Mouse (Mus musculus): Measurements from ENCODE around the gene Smoc1. TPM values are rescaled to one million over a fixed set of nuclear protein-coding genes. Genes with fewer than 3 reads are reported as not detected.

Smoc1 gene
- polyA plus RNA-seq, 1 experiment from 2014 or later, result 1.6 TPM

DNA sequence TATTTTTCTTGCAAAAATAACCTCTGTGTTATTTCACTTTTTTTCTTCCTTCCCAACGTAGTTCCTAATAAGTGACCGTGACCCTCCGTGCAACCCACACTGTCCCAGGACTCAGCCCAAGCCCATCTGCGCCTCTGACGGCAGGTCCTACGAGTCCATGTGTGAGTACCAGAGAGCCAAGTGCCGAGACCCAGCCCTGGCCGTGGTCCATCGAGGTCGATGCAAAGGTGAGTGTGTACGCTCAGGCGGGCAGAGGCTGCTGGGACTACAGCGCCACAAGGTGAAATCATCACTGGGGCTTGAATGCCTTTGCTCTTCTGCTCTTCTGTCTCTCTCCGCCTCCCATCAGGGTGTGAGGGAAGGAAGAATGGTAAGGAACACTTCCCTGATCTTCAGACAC lies 77.9 kb downstream of the Smoc1 start:
- Histone ChIP-seq H3K4me3 (ENCODE audit: low read length) (no peak overlapping the region), H3K4me2 (ENCODE audit: low read depth, low read length) (no peak overlapping the region), H3K27me3 (ENCODE audit: control insufficient read depth, insufficient read depth, low read depth, low read length) (no peaks in the 10 kb centered on the region), H3K27ac (ENCODE audit: low read length) (no peak overlapping the region), H3K9ac (ENCODE audit: low read length) (no peak overlapping the region), H3K9me3 (ENCODE audit: control insufficient read depth, low read length) (no peaks in the 10 kb centered on the region), H3K4me1 (replicated peaks; ENCODE audit: control insufficient read depth, insufficient read depth, low read length) (peaks cover 6% of the 10 kb centered on the region), H3K36me3 (ENCODE audit: control insufficient read depth, insufficient read depth, low read length) (no peaks in the 10 kb centered on the region)
- 74% methylated on average over 14 of the region's 14 CpGs for WGBS
- no peak for ATAC-seq (ENCODE audit: low read depth)

DNA sequence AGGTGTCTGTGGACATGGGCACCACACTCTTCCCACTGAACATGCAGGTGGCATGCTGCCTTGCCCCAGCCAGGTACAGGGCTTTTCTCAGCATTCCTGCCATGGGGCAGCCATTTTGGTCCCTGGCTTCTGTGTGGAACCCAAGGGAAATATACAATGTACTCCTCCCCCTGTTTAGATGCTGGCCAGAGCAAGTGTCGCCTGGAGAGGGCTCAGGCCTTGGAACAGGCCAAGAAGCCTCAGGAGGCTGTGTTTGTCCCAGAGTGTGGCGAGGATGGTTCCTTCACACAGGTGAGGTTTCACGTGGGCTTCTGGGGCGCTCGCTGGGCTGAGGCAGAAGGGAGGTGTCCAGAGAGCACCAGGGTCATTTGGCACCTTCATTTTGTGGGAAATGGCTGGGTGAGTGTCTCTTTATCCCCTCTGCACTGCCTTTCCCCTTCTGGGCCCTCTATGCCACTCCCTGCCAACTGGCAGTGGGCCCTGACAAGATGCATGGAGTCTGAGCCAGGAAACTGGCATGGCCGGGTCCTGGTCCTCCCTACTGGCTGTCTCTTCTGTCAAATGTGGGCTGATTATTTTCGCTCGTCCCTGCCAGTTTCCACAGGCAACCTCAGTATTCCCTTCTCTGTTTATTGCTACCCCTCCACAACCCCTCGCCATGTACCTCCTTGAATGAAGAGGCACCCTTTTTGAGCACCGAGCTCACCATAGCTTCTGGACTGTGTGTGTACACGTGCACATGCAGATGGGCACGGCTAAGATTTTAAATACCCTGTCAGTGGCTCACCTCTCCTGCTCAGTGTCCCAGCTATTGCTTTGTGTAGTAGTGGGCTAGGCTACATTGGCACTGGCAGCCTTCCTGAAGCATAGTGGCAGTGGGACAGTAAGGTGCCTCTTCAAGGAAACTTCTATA lies 79.4 kb downstream of the Smoc1 start:
- no peak overlapping the region for H3K9ac ChIP-seq (ENCODE audit: low read length)
- whole genome bisulfite sequencing, result 74% methylated on average over 12 of the region's 12 CpGs
- H3K36me3 ChIP-seq (ENCODE audit: control insufficient read depth, insufficient read depth, low read length), result no peaks in the 10 kb centered on the region
- no peaks in the 10 kb centered on the region for H3K9me3 ChIP-seq (ENCODE audit: control insufficient read depth, low read length)
- H3K27ac ChIP-seq (ENCODE audit: low read length), result no peak overlapping the region
- no peak overlapping the region for H3K4me2 ChIP-seq (ENCODE audit: low read depth, low read length)
- H3K4me1 ChIP-seq (replicated peaks; ENCODE audit: control insufficient read depth, insufficient read depth, low read length), result peaks cover 6% of the 10 kb centered on the region
- H3K4me3 ChIP-seq (ENCODE audit: low read length), result no peak overlapping the region
- no peak for ATAC-seq (ENCODE audit: low read depth)
- H3K27me3 ChIP-seq (ENCODE audit: control insufficient read depth, insufficient read depth, low read depth, low read length), result no peaks in the 10 kb centered on the region

DNA sequence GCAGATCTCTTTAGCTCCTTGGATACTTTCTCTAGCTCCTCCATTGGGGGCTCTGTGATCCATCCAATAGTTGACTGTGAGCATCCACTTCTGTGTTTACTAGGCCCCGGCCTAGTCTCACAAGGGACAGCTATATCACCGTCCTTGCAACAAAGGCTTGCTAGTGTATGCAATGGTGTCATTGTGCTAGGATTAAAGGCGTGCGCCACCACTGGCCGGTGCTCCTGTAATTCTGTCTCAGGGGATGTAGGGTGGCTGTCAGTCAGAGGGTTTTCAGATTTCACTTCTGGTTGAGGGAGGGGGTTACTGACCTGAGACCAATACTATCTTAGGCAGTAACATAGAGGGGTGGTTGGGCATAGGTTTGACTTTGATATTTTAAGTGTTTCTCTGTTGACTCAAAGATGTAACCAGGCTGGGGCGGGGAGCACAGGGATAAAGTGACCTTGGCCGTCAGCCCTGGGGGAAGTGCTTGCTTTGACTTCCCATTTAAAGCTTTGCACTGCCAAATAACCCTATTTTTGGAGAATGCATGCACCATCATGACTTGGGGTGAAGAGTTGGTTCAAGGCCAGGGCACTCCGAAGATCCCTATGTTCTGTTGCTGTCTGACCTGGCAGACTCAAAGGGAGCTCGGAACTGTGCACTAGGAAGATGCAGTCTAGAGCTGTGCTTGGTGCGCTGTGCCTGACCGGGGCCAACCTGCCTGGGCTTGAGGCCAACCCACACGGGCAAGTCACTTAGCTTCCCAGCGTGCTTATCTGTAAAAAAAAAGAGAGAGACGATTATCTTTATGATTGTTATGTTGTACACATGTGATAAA lies 80.9 kb downstream of the Smoc1 start:
- ATAC-seq (ENCODE audit: low read depth), result peak; percentile 43; the same call in 1 of the 2 replicates
- H3K36me3 ChIP-seq (ENCODE audit: control insufficient read depth, insufficient read depth, low read length), result no peaks in the 10 kb centered on the region
- H3K4me2 ChIP-seq (ENCODE audit: low read depth, low read length), result no peak overlapping the region
- no peaks in the 10 kb centered on the region for H3K9me3 ChIP-seq (ENCODE audit: control insufficient read depth, low read length)
- peaks cover 6% of the 10 kb centered on the region for H3K4me1 ChIP-seq (replicated peaks; ENCODE audit: control insufficient read depth, insufficient read depth, low read length)
- no peak overlapping the region for H3K4me3 ChIP-seq (ENCODE audit: low read length)
- WGBS, result 64% methylated on average over 14 of the region's 14 CpGs
- H3K27me3 ChIP-seq (ENCODE audit: control insufficient read depth, insufficient read depth, low read depth, low read length), result no peaks in the 10 kb centered on the region
- no peak overlapping the region for H3K9ac ChIP-seq (ENCODE audit: low read length)
- no peak overlapping the region for H3K27ac ChIP-seq (ENCODE audit: low read length)

DNA sequence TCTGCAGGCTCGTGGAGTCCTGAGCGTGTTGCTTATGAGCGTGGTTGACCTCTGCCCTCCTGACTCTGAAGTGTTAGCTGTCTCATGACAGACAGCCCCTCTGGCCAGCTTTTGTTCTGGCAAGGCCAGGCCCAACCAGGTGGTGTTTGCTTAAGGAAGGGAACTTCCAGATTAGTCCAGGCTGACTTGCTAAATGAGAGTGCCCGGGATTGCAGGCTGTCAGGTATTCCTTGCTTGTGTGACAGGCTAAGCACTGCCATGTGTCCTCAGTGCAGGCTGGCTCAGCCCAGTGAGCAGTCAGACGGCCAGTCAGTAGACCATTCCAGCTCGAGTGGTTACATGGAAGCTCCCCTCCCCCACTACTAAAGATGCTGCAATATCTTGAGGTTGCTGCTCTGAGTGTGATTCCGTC lies 82.0 kb downstream of the Smoc1 start:
- no peaks in the 10 kb centered on the region for H3K36me3 ChIP-seq (ENCODE audit: control insufficient read depth, insufficient read depth, low read length)
- no peaks in the 10 kb centered on the region for H3K27me3 ChIP-seq (ENCODE audit: control insufficient read depth, insufficient read depth, low read depth, low read length)
- 11% methylated on average over 7 of the region's 7 CpGs for WGBS
- H3K9me3 ChIP-seq (ENCODE audit: control insufficient read depth, low read length), result no peaks in the 10 kb centered on the region
- H3K4me2 ChIP-seq (ENCODE audit: low read depth, low read length), result no peak overlapping the region
- no peak overlapping the region for H3K9ac ChIP-seq (ENCODE audit: low read length)
- no peak overlapping the region for H3K27ac ChIP-seq (ENCODE audit: low read length)
- no peak overlapping the region for H3K4me3 ChIP-seq (ENCODE audit: low read length)
- ATAC-seq (ENCODE audit: low read depth), result peak; percentile 26; the same call in 1 of the 2 replicates
- peaks cover 6% of the 10 kb centered on the region for H3K4me1 ChIP-seq (replicated peaks; ENCODE audit: control insufficient read depth, insufficient read depth, low read length)

DNA sequence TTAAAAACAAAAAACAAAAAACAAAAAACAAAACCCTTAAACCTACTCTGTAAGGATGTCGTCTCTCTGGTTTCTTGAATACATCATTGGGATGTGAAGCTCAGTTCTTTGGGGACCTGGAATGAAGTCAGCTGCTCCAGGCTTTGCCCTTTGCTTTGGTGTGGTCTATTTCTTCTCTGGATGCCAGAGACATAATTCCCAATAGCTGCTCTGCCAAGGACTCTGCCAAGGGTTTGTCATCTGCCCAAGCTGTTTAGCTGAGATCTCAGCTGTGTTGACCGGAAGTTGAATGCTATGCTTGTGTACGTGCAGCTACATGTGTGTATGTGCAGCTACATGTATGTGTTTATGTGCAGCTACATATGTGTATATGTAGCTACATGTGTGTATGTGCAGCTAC lies 83.4 kb downstream of the Smoc1 start:
- Histone ChIP-seq H3K36me3 (ENCODE audit: control insufficient read depth, insufficient read depth, low read length) (no peaks in the 10 kb centered on the region), H3K27ac (ENCODE audit: low read length) (no peak overlapping the region), H3K9ac (ENCODE audit: low read length) (no peak overlapping the region), H3K27me3 (ENCODE audit: control insufficient read depth, insufficient read depth, low read depth, low read length) (no peaks in the 10 kb centered on the region), H3K4me1 (replicated peaks; ENCODE audit: control insufficient read depth, insufficient read depth, low read length) (peaks cover 6% of the 10 kb centered on the region), H3K4me2 (ENCODE audit: low read depth, low read length) (no peak overlapping the region), H3K4me3 (ENCODE audit: low read length) (no peak overlapping the region), H3K9me3 (ENCODE audit: control insufficient read depth, low read length) (no peaks in the 10 kb centered on the region)
- ATAC-seq (ENCODE audit: low read depth), result no peak
- WGBS, result 86% methylated on average over 3 of the region's 3 CpGs

DNA sequence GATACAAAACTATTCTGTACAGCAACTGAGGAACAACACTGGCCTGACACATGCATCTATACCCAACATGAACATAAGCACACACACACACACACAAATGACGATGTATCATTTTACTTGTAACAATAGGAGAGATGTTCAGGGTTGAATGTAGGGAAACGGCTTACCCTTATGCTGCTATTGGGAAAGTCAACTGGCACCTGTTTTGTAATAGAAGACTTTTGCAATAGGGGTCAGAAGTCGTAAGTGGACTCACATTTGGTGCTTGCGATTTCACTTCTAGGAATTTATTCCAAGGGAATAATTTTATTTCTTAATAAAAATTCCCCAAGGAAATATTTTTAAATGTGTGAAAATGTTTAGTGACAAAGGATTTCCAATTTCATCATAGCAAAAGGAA lies 85.7 kb downstream of the Smoc1 start:
- H3K27ac ChIP-seq (ENCODE audit: low read length), result no peak overlapping the region
- WGBS, result 86% methylated on average over 4 of the region's 4 CpGs
- no peaks in the 10 kb centered on the region for H3K36me3 ChIP-seq (ENCODE audit: control insufficient read depth, insufficient read depth, low read length)
- no peak overlapping the region for H3K9ac ChIP-seq (ENCODE audit: low read length)
- ATAC-seq (ENCODE audit: low read depth), result no peak
- no peaks in the 10 kb centered on the region for H3K27me3 ChIP-seq (ENCODE audit: control insufficient read depth, insufficient read depth, low read depth, low read length)
- no peak overlapping the region for H3K4me3 ChIP-seq (ENCODE audit: low read length)
- H3K4me1 ChIP-seq (replicated peaks; ENCODE audit: control insufficient read depth, insufficient read depth, low read length), result peaks cover 6% of the 10 kb centered on the region
- no peaks in the 10 kb centered on the region for H3K9me3 ChIP-seq (ENCODE audit: control insufficient read depth, low read length)
- H3K4me2 ChIP-seq (ENCODE audit: low read depth, low read length), result no peak overlapping the region

DNA sequence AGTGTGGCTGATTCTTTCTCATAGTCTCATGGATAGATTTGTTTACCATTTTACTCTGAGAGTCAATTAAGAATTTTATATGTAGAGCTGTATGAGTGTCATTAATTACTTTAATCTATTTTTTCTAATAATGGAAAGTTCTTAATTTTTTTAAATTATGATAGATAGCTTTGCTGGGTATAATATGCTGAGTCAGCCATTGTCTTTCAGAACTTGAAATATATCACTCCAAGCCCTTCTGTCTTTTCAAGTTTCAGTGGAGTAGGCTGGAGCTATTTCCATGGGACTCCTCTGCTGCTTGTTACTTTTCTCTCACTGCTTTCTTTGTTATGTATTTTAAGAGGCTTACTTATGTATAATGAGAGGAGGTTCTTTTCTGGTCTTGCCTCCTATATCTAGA lies 93.7 kb downstream of the Smoc1 start:
- Histone ChIP-seq H3K27me3 (ENCODE audit: control insufficient read depth, insufficient read depth, low read depth, low read length) (no peaks in the 10 kb centered on the region), H3K9ac (ENCODE audit: low read length) (no peak overlapping the region), H3K36me3 (ENCODE audit: control insufficient read depth, insufficient read depth, low read length) (no peaks in the 10 kb centered on the region), H3K4me2 (ENCODE audit: low read depth, low read length) (no peak overlapping the region), H3K27ac (ENCODE audit: low read length) (no peak overlapping the region), H3K9me3 (ENCODE audit: control insufficient read depth, low read length) (no peaks in the 10 kb centered on the region), H3K4me1 (replicated peaks; ENCODE audit: control insufficient read depth, insufficient read depth, low read length) (no peaks in the 10 kb centered on the region), H3K4me3 (ENCODE audit: low read length) (no peak overlapping the region)
- no peak for ATAC-seq (ENCODE audit: low read depth)

DNA sequence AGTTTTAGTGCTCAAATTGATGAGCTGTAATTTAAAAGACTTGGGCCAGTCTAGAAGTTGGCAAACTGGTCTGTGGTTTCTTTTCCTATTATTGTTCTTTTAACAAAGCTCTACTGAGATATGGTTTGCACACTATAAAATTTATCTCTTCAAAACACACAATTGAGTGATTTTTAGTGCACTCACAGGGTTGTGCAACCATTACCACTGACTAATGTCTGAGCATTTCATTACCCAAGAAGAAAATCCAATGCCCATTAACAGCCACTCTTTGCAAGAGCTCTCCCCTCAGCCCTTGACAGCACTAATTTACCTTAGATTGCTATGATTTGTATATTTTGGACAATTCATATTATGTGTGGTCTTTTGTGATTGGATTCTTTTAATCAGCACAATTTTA lies 97.2 kb downstream of the Smoc1 start:
- H3K9me3 ChIP-seq (ENCODE audit: control insufficient read depth, low read length), result no peaks in the 10 kb centered on the region
- no peaks in the 10 kb centered on the region for H3K27me3 ChIP-seq (ENCODE audit: control insufficient read depth, insufficient read depth, low read depth, low read length)
- H3K4me3 ChIP-seq (ENCODE audit: low read length), result no peak overlapping the region
- H3K9ac ChIP-seq (ENCODE audit: low read length), result no peak overlapping the region
- H3K36me3 ChIP-seq (ENCODE audit: control insufficient read depth, insufficient read depth, low read length), result no peaks in the 10 kb centered on the region
- no peaks in the 10 kb centered on the region for H3K4me1 ChIP-seq (replicated peaks; ENCODE audit: control insufficient read depth, insufficient read depth, low read length)
- no peak for ATAC-seq (ENCODE audit: low read depth)
- H3K4me2 ChIP-seq (ENCODE audit: low read depth, low read length), result no peak overlapping the region
- H3K27ac ChIP-seq (ENCODE audit: low read length), result no peak overlapping the region

DNA sequence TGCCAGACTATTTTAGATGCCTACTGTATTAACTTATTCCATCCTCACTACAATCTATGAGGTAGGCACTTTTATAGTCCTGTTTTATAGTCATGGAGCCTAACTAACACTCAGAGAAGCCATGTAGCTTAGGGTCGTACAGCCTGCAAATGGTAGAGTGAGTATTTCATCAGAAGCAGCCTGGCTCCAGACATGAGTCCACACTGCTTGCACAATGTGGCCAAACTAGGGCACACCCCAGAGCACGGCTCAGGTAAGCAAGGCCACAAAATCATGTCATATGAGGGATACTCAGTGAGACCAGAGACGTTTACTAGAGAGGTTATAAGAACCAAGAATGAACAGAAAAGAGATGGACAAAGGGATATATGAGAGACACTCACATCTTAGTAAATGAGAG lies 100.2 kb downstream of the Smoc1 start:
- Histone ChIP-seq H3K4me3 (ENCODE audit: low read length) (no peak overlapping the region), H3K4me1 (replicated peaks; ENCODE audit: control insufficient read depth, insufficient read depth, low read length) (no peaks in the 10 kb centered on the region), H3K4me2 (ENCODE audit: low read depth, low read length) (no peak overlapping the region), H3K9me3 (ENCODE audit: control insufficient read depth, low read length) (no peaks in the 10 kb centered on the region), H3K27ac (ENCODE audit: low read length) (no peak overlapping the region), H3K36me3 (ENCODE audit: control insufficient read depth, insufficient read depth, low read length) (no peaks in the 10 kb centered on the region), H3K27me3 (ENCODE audit: control insufficient read depth, insufficient read depth, low read depth, low read length) (no peaks in the 10 kb centered on the region), H3K9ac (ENCODE audit: low read length) (no peak overlapping the region)
- 74% methylated on average over 3 of the region's 3 CpGs for WGBS
- ATAC-seq (ENCODE audit: low read depth), result no peak

All from lung, embryonic 16.5 days (tissue).